Mouse (Mus musculus) liver, embryonic 13.5 days (tissue): ENCODE data around the gene Dgki. TPM values are rescaled to one million over a fixed set of nuclear protein-coding genes. Genes with fewer than 3 reads are reported as not detected.

Experiments used
- ATAC-seq: fragments of 200-750 bp; cut with Nextera tagmentation; 2 replicates; pipeline ENCODE4 v1.8.0; 2017; ENCODE audit warnings: low read depth, mild to moderate bottlenecking, moderate number of reproducible peaks, moderate library complexity
- DNase-seq: peaks from one replicate; pipeline ENCODE4 v3.0.0; 2022
- H3K27ac ChIP-seq: fragments of 300-500 bp; sonication (generic); 2 replicates; pipeline ENCODE4 v1.5.1; 2015; ENCODE audit warnings: moderate library complexity, mild to moderate bottlenecking, inconsistent platforms
- H3K27me3 ChIP-seq: fragments of 300-500 bp; sonication (generic); 2 replicates; pipeline ENCODE4 v1.6.1; 2015; ENCODE audit warnings: mild to moderate bottlenecking, inconsistent platforms
- H3K36me3 ChIP-seq: fragments of 300-500 bp; sonication (generic); 2 replicates; pipeline ENCODE4 v1.6.1; 2015; ENCODE audit warnings: mild to moderate bottlenecking, inconsistent platforms
- H3K4me1 ChIP-seq: fragments of 300-500 bp; sonication (generic); replicated peaks from 2 replicates; pipeline ENCODE4 v1.6.1; 2015; ENCODE audit warnings: inconsistent platforms
- H3K4me2 ChIP-seq: fragments of 300-500 bp; sonication (generic); 2 replicates; pipeline ENCODE4 v1.6.1; 2015; ENCODE audit warnings: inconsistent platforms, mild to moderate bottlenecking, moderate library complexity
- H3K4me3 ChIP-seq: fragments of 300-500 bp; sonication (generic); replicated peaks from 2 replicates; pipeline ENCODE4 v1.5.1; 2015; ENCODE audit warnings: mild to moderate bottlenecking, inconsistent platforms
- H3K9ac ChIP-seq: fragments of 300-500 bp; sonication (generic); 2 replicates; pipeline ENCODE4 v1.6.1; 2015; ENCODE audit warnings: mild to moderate bottlenecking, inconsistent platforms
- H3K9me3 ChIP-seq: fragments of 300-500 bp; sonication (generic); replicated peaks from 2 replicates; pipeline ENCODE4 v1.6.1; 2016; ENCODE audit warnings: inconsistent platforms
- WGBS: fragments of 180-500 bp; shearing (Covaris S2); methylation state at CpG from one replicate; pipeline ENCODE4 v1.1.7; 2015; ENCODE audit not compliant: insufficient replicate concordance; 5-methylcytosine and 5-hydroxymethylcytosine counted together
- polyA plus RNA-seq: library from polyadenylated mRNA; unstranded; fragments of >200 nt; fragmentation: Nextera tagmentation; extraction: Ambion mirVana; gene quantifications from 2 replicates; pipeline ENCODE4 v1.2.1, GENCODE M21; 2015

Gene Dgki
- polyA plus RNA-seq, 1 experiment from 2014 or later: 0.06 TPM

- Histone ChIP-seq H3K4me3 (no peak overlapping the region), H3K4me1 (no peaks in the 10 kb centered on the region), H3K9me3 (no peaks in the 10 kb centered on the region), H3K4me2 (no peak overlapping the region), H3K27me3 (no peaks in the 10 kb centered on the region), H3K27ac (no peak overlapping the region), H3K36me3 (no peaks in the 10 kb centered on the region), H3K9ac (no peak overlapping the region)
- DNase-seq (no peak), ATAC-seq (no peak)
- WGBS: 66% methylated on average over 5 of the region's 5 CpGs
Measured at GRCm38 (mm10) chr6:36875926-36876325, 424.1 kb downstream of the Dgki start.

- no peak overlapping the region for H3K27ac ChIP-seq
- WGBS: 64% methylated on average over 3 of the region's 3 CpGs
- no peak overlapping the region for H3K4me2 ChIP-seq
- ATAC-seq (no peak), DNase-seq (no peak)
- no peak overlapping the region for H3K4me3 ChIP-seq
- no peaks in the 10 kb centered on the region for H3K36me3 ChIP-seq
- no peaks in the 10 kb centered on the region for H3K27me3 ChIP-seq
- no peak overlapping the region for H3K9ac ChIP-seq
- H3K4me1 ChIP-seq: no peaks in the 10 kb centered on the region
- H3K9me3 ChIP-seq: no peaks in the 10 kb centered on the region
Measured at GRCm38 (mm10) chr6:36872876-36873275, 427.1 kb downstream of the Dgki start.

- no peaks in the 10 kb centered on the region for H3K36me3 ChIP-seq
- no peak overlapping the region for H3K9ac ChIP-seq
- H3K27ac ChIP-seq: no peak overlapping the region
- 48% methylated on average over 4 of the region's 4 CpGs for WGBS
- H3K9me3 ChIP-seq: no peaks in the 10 kb centered on the region
- no peak overlapping the region for H3K4me2 ChIP-seq
- no peaks in the 10 kb centered on the region for H3K4me1 ChIP-seq
- no peaks in the 10 kb centered on the region for H3K27me3 ChIP-seq
- ATAC-seq (no peak), DNase-seq (no peak)
- H3K4me3 ChIP-seq: no peak overlapping the region
Measured at GRCm38 (mm10) chr6:36868217-36868616, 431.8 kb downstream of the Dgki start.

- no peak overlapping the region for H3K9ac ChIP-seq
- no peak overlapping the region for H3K4me2 ChIP-seq
- H3K9me3 ChIP-seq: no peaks in the 10 kb centered on the region
- no peaks in the 10 kb centered on the region for H3K4me1 ChIP-seq
- 48% methylated on average over 3 of the region's 3 CpGs for WGBS
- H3K4me3 ChIP-seq: no peak overlapping the region
- no peaks in the 10 kb centered on the region for H3K36me3 ChIP-seq
- no peaks in the 10 kb centered on the region for H3K27me3 ChIP-seq
- ATAC-seq (no peak), DNase-seq (no peak)
- H3K27ac ChIP-seq: no peak overlapping the region
Measured at GRCm38 (mm10) chr6:36858258-36859041, 441.5 kb downstream of the Dgki start.

GRCm38 (mm10) chr6:36857627-36858257, 442.2 kb downstream of the Dgki start:
- Histone ChIP-seq H3K9me3 (no peaks in the 10 kb centered on the region), H3K4me3 (no peak overlapping the region), H3K4me2 (no peak overlapping the region), H3K27me3 (no peaks in the 10 kb centered on the region), H3K4me1 (no peaks in the 10 kb centered on the region), H3K36me3 (no peaks in the 10 kb centered on the region), H3K9ac (no peak overlapping the region), H3K27ac (no peak overlapping the region)
- ATAC-seq (no peak), DNase-seq (no peak)
- 51% methylated on average over 6 of the region's 6 CpGs for WGBS

- no peak for ATAC-seq
- Histone ChIP-seq H3K4me1 (no peaks in the 10 kb centered on the region), H3K4me3 (no peak overlapping the region), H3K36me3 (no peaks in the 10 kb centered on the region), H3K27me3 (no peaks in the 10 kb centered on the region), H3K9me3 (no peaks in the 10 kb centered on the region), H3K27ac (no peak overlapping the region), H3K4me2 (no peak overlapping the region), H3K9ac (no peak overlapping the region)
- WGBS: 61% methylated on average over 7 of the region's 7 CpGs
- DNase-seq: no peak
Measured at GRCm38 (mm10) chr6:36850422-36851129, 449.4 kb downstream of the Dgki start.

- WGBS: 74% methylated on average over 1 of the region's 1 CpGs
- Histone ChIP-seq H3K27me3 (no peaks in the 10 kb centered on the region), H3K4me2 (no peak overlapping the region), H3K9ac (no peak overlapping the region), H3K4me1 (no peaks in the 10 kb centered on the region), H3K4me3 (no peak overlapping the region), H3K27ac (no peak overlapping the region), H3K36me3 (no peaks in the 10 kb centered on the region), H3K9me3 (no peaks in the 10 kb centered on the region)
- ATAC-seq: no peak
- DNase-seq: no peak
Measured at GRCm38 (mm10) chr6:36845288-36845687, 454.7 kb downstream of the Dgki start.

GRCm38 (mm10) chr6:36844258-36844657, 455.7 kb downstream of the Dgki start:
- no peak overlapping the region for H3K4me2 ChIP-seq
- H3K4me3 ChIP-seq: no peak overlapping the region
- no peaks in the 10 kb centered on the region for H3K36me3 ChIP-seq
- no peaks in the 10 kb centered on the region for H3K9me3 ChIP-seq
- no peaks in the 10 kb centered on the region for H3K27me3 ChIP-seq
- DNase-seq: no peak
- no peak for ATAC-seq
- H3K9ac ChIP-seq: no peak overlapping the region
- 63% methylated on average over 6 of the region's 6 CpGs for WGBS
- H3K4me1 ChIP-seq: no peaks in the 10 kb centered on the region
- H3K27ac ChIP-seq: no peak overlapping the region

- Histone ChIP-seq H3K9ac (no peak overlapping the region), H3K9me3 (no peaks in the 10 kb centered on the region), H3K4me2 (no peak overlapping the region), H3K27me3 (no peaks in the 10 kb centered on the region), H3K4me3 (no peak overlapping the region), H3K4me1 (no peaks in the 10 kb centered on the region), H3K36me3 (no peaks in the 10 kb centered on the region), H3K27ac (no peak overlapping the region)
- ATAC-seq (no peak), DNase-seq (no peak)
- WGBS: 71% methylated on average over 3 of the region's 3 CpGs
Measured at GRCm38 (mm10) chr6:36843031-36843488, 456.9 kb downstream of the Dgki start.

- no peak for ATAC-seq
- H3K27ac ChIP-seq: no peak overlapping the region
- DNase-seq: no peak
- H3K27me3 ChIP-seq: no peaks in the 10 kb centered on the region
- H3K4me1 ChIP-seq: no peaks in the 10 kb centered on the region
- H3K9ac ChIP-seq: no peak overlapping the region
- H3K9me3 ChIP-seq: no peaks in the 10 kb centered on the region
- no peaks in the 10 kb centered on the region for H3K36me3 ChIP-seq
- WGBS: 63% methylated on average over 5 of the region's 5 CpGs
- no peak overlapping the region for H3K4me3 ChIP-seq
- H3K4me2 ChIP-seq: no peak overlapping the region
Measured at GRCm38 (mm10) chr6:36842101-36842922, 457.7 kb downstream of the Dgki start.

GRCm38 (mm10) chr6:36841701-36842100, 458.3 kb downstream of the Dgki start:
- H3K4me3 ChIP-seq: no peak overlapping the region
- no peak for ATAC-seq
- H3K36me3 ChIP-seq: no peaks in the 10 kb centered on the region
- DNase-seq: no peak
- WGBS: 72% methylated on average over 3 of the region's 3 CpGs
- no peaks in the 10 kb centered on the region for H3K9me3 ChIP-seq
- H3K9ac ChIP-seq: no peak overlapping the region
- H3K27me3 ChIP-seq: no peaks in the 10 kb centered on the region
- no peak overlapping the region for H3K4me2 ChIP-seq
- no peaks in the 10 kb centered on the region for H3K4me1 ChIP-seq
- no peak overlapping the region for H3K27ac ChIP-seq
